In genomic region chr6:144498177-144498576, GRCm38 (mm10) we compare ENCODE assay signal across 12 mouse cellular contexts.
DNase-seq lines count a peak whose midpoint lies in the region; ATAC-seq and TF ChIP-seq lines count a peak whose summit lies in the region.
"Had no signal": no experiment of that assay in that cellular context is flagged by ENCODE, and none has a peak within 500 bp of the region (broad histone marks: within the 10 kb centered on the region; RNA-seq: fewer than 3 reads in every experiment).

No protein-coding gene starts in this region.

- intact Hi-C loops in heart, adult 2 months (cut with DNase I): no loop called here

- DNase-seq in heart, adult 2 months: no peak
- DNase-seq in heart, adult 8-10 months (ENCODE audit: low spot score): no peak
- no peak for DNase-seq in lung, postnatal 0 days (ENCODE audit: low spot score)
- no peak for DNase-seq in lung, postnatal 4 days
- peak; percentile 59 for DNase-seq in thymus, postnatal 4 days
- DNase-seq in adrenal gland, postnatal 25 days: no peak
- no peak for DNase-seq in ovary, adult 18-20 months (ENCODE audit: low spot score)
- DNase-seq: cerebellum, adult 8-10 months; right cerebral cortex, postnatal 25 days had no signal

- no peak for ATAC-seq in lung, postnatal 0 days

- no peak overlapping the region for H3K4me2 ChIP-seq in lung, postnatal 0 days (replicated peaks; ENCODE audit: low read depth, low read length)
- H3K4me2 ChIP-seq: heart, embryonic 12.5 days; hindbrain, embryonic 15.5 days had no signal

- H3K4me3 ChIP-seq in heart, adult 2 months: no peak overlapping the region
- H3K4me3 ChIP-seq in lung, postnatal 0 days (ENCODE audit: low read depth, low read length): no peak overlapping the region
- no peak overlapping the region for H3K4me3 ChIP-seq in embryonic fibroblast, embryonic 13.5 days (ENCODE audit: insufficient read depth, low read length)
- H3K4me3 ChIP-seq: heart, embryonic 12.5 days; hindbrain, embryonic 15.5 days had no signal

- H3K36me3 ChIP-seq in heart, adult 2 months (ENCODE audit: control insufficient read depth, insufficient read depth, low read length): no peaks in the 10 kb centered on the region
- H3K36me3 ChIP-seq in lung, postnatal 0 days (ENCODE audit: insufficient read depth, low read length): no peaks in the 10 kb centered on the region
- H3K36me3 ChIP-seq: heart, embryonic 12.5 days; hindbrain, embryonic 15.5 days had no signal

- H3K9ac ChIP-seq in heart, adult 2 months (ENCODE audit: low read depth, low read length): no peak overlapping the region
- H3K9ac ChIP-seq in lung, postnatal 0 days (replicated peaks; ENCODE audit: low read depth): no peak overlapping the region
- H3K9ac ChIP-seq: heart, embryonic 12.5 days; hindbrain, embryonic 15.5 days had no signal

- H3K27ac ChIP-seq in heart, adult 2 months: no peak overlapping the region
- no peak overlapping the region for H3K27ac ChIP-seq in lung, postnatal 0 days (ENCODE audit: low read length)
- H3K27ac ChIP-seq in embryonic fibroblast, embryonic 13.5 days (ENCODE audit: insufficient read depth, low read length): no peak overlapping the region
- H3K27ac ChIP-seq: hindbrain, embryonic 15.5 days had no signal

- TF ChIP-seq POLR2A in heart, adult 2 months (IDR thresholded peaks at IDR 0.05; ENCODE audit: insufficient read depth, low read depth, low read length): no peak
- no peak for TF ChIP-seq POLR2A in embryonic fibroblast, embryonic 13.5 days (IDR thresholded peaks at IDR 0.05; ENCODE audit: low read depth, low read length)

- TF ChIP-seq EP300 in heart, adult 2 months (IDR thresholded peaks at IDR 0.05; ENCODE audit: insufficient read depth, low read depth, low read length): no peak
- TF ChIP-seq EP300 in lung, postnatal 0 days (IDR thresholded peaks at IDR 0.05): no peak

- TF ChIP-seq CTCF in heart, adult 2 months (IDR thresholded peaks at IDR 0.05): peak; percentile 43
- TF ChIP-seq CTCF in lung, postnatal 0 days (IDR thresholded peaks at IDR 0.05): peak; percentile 38; the same call in 1 of the 2 replicates
- peak; percentile 33; the same call in 1 of the 2 replicates for TF ChIP-seq CTCF in embryonic fibroblast, embryonic 13.5 days (IDR thresholded peaks at IDR 0.05; ENCODE audit: borderline replicate concordance, insufficient read depth, low read length)

- no peaks in the 10 kb centered on the region for H3K79me2 ChIP-seq in heart, adult 2 months (replicated peaks; ENCODE audit: control insufficient read depth, insufficient read depth, low read length)

- H3K9me3 ChIP-seq in lung, postnatal 0 days (ENCODE audit: low read length): no peaks in the 10 kb centered on the region
- H3K9me3 ChIP-seq: hindbrain, embryonic 15.5 days had no signal

- H3K27me3 ChIP-seq in heart, adult 2 months (ENCODE audit: control insufficient read depth, insufficient read depth, low read length): no peaks in the 10 kb centered on the region
- no peaks in the 10 kb centered on the region for H3K27me3 ChIP-seq in lung, postnatal 0 days (replicated peaks; ENCODE audit: insufficient read depth, low read length)
- H3K27me3 ChIP-seq: heart, embryonic 12.5 days; hindbrain, embryonic 15.5 days had no signal

- 94% methylated on average over 5 of the region's 5 CpGs for WGBS in heart, adult 2 months
- WGBS in lung, postnatal 0 days: 92% methylated on average over 5 of the region's 5 CpGs

- H3K4me1 ChIP-seq in heart, adult 2 months (ENCODE audit: control insufficient read depth, insufficient read depth, low read length): no peaks in the 10 kb centered on the region
- no peaks in the 10 kb centered on the region for H3K4me1 ChIP-seq in lung, postnatal 0 days (ENCODE audit: insufficient read depth, low read depth, low read length)
- no peaks in the 10 kb centered on the region for H3K4me1 ChIP-seq in embryonic fibroblast, embryonic 13.5 days (ENCODE audit: control insufficient read depth, insufficient read depth, low read length)
- H3K4me1 ChIP-seq: heart, embryonic 12.5 days; hindbrain, embryonic 15.5 days had no signal
